Mouse (Mus musculus) brain, embryonic 14.5 days (tissue): ENCODE data around the gene Ipo9. TPM values are rescaled to one million over a fixed set of nuclear protein-coding genes. Genes with fewer than 3 reads are reported as not detected.

Source experiments
- DNase-seq: peaks from one replicate; pipeline ENCODE4 v3.0.0-alpha.2; 2011; ENCODE audit warnings: low read depth
- CTCF ChIP-seq: fragments of 200-500 bp; IDR thresholded peaks from 2 replicates; pipeline ENCODE4 v1.5.1; 2012; ENCODE audit warnings: inconsistent platforms, mild to moderate bottlenecking, moderate library complexity, borderline replicate concordance; ENCODE audit not compliant: insufficient read depth, insufficient read length; ENCODE audit errors: extremely low read depth
- POLR2A ChIP-seq: fragments of 200-500 bp; IDR thresholded peaks from 2 replicates; pipeline ENCODE4 v1.6.1; 2012; ENCODE audit warnings: mild to moderate bottlenecking, inconsistent platforms, borderline replicate concordance; ENCODE audit not compliant: poor library complexity, insufficient read depth, insufficient read length, severe bottlenecking; ENCODE audit errors: extremely low read depth
- polyA plus RNA-seq: library from polyadenylated mRNA; depleted of rRNA; stranded (reverse); fragments of >200 nt; gene quantifications from 2 replicates; pipeline ENCODE4 v1.2.3, GENCODE M21; 2012

The Ipo9 gene
- polyA plus RNA-seq, 1 experiment, result 185 TPM

DNA sequence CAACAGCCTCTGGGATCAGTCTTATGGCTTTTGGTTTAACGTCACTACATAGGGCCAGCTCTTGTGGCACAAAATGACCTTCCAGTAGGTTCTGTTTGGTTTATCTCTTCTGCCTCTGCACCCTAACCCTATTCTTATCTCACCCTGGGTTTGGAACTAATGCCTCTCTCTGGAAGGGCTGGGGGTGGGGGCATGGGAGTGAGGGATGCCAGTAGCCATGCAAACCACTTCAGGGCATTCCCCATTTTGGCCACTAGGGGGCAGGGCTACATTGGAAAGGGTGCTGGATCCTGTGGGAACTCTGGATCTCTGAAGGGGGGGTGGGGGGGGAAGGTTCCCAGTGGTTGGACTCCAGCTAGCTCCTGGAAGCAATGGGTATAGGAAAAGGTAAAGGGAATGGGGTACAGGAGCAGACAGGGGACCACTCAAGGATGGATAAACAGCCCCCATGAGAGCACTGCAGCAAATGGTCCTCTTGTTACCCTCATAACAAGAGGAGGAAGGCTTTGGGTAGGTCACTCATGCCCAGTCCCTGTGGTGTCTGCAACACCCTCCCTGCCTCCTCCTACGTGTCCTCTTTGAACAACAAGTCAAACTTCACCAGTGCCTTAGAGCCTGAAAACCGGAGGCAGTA is 30.9 kb upstream of the Ipo9 start:
- DNase-seq, result peak; percentile 52
- no peak for TF ChIP-seq POLR2A
- TF ChIP-seq CTCF, result peak; percentile 76

DNA sequence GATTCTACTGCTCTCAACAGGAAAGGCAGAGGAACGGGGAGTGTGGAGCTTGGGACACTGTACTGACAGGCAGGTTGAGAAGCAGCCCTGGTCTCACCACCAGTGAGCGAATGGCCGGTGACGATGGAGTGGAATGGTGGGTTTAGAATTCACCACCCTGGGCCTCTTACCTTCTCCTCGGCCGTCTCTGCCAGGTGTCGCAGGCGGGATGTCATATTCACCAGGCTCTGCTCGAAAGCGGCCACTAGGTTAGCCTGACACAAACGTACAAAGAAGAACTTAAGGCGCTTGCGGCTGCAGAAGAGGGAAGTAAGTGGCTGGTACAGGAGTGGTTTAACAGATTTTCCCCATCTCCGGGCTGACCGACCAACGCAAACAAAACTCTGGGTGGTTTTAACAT is 30.2 kb upstream of the Ipo9 start:
- TF ChIP-seq POLR2A, result no peak
- no peak for TF ChIP-seq CTCF
- DNase-seq, result no peak

- TF ChIP-seq POLR2A (no peak), CTCF (no peak)
- no peak for DNase-seq
Measured at GRCm38 (mm10) chr1:135457860-135458259, 27.6 kb upstream of the Ipo9 start.

GRCm38 (mm10) chr1:135452259-135452658 is 22.0 kb upstream of the Ipo9 start:
- TF ChIP-seq CTCF, result peak; percentile 55; the same call in 1 of the 2 replicates
- TF ChIP-seq POLR2A, result no peak
- peak; percentile 45 for DNase-seq

DNA sequence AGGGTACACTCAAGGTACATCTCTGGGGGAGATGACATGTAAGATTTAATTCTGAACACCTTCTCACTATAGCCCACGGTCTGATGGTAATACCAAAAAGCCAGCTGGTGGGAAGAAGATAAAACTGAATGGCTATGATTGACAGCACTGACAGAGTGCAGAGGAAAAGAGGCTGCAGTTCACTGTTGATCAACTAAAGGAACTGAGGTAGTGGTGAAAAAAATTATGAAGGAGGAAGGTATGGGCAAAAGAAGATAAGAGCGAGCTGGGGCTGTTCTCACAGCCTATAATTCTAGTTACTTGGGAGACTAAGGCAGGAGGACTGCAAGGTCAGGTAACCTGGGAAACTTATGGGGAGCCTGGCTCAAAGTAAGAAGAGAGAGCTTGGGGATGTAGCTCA is 21.1 kb upstream of the Ipo9 start:
- no peak for DNase-seq
- TF ChIP-seq CTCF (no peak), POLR2A (no peak)

DNA sequence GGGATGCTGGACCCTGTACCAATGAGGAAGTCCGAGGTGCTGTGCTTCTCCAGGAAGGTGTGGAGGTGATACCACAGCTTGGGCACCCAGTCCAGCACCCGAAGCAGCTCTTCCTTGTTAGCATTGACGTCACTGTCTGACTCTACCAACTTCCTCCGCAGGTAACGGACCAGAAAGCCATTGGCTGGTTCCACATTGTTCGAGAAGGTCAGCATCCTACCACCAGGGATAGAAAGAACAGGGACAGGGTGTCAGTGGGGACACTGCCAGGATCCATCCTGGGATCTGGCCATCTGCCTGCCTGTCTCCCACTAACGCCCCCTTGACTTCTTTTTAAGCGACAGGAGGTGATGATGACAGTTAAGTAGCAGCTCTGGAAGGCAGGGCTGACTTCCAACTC is 19.6 kb upstream of the Ipo9 start:
- DNase-seq, result no peak
- TF ChIP-seq POLR2A (no peak), CTCF (no peak)

DNA sequence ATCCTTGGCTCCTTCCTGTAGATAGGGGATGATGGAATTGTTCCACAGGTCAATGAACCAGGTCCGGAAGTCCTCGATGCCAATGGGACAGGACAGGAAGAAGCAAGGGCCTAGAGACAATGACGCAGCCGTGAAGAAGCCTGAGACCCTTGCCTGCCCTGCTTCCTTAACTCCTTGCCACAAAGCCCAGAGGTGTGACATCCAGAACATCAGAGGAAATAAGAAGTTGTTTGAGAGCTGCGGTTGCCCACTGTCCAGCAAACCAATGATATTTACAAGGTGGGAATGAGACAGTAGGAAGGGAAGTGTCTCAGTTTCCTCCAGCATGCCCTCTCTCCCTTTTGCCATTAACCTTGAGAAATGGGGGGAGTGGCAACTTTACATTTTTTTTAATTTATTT is 18.6 kb upstream of the Ipo9 start:
- no peak for TF ChIP-seq POLR2A
- no peak for TF ChIP-seq CTCF
- no peak for DNase-seq

DNA sequence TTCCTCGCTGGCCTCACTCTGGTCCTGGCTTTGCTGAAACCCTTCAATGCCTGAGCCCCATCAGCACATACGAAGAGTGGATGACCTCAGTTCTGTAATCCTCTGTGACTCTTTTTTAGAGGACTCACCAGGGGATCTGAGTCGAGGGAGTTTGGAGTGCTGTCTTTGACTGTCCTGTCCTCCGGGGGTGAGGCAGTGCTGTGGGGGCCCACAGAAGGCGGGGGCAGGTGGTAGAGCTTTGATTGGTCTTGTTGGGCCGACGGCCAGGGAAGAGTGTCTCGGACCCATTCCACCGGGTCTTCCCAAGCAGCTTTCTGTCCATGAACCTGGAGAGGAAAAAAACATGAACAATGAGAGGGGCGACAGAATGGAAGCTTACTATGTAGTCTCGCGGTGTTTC is 13.2 kb upstream of the Ipo9 start:
- no peak for TF ChIP-seq CTCF
- TF ChIP-seq POLR2A, result no peak
- no peak for DNase-seq

- no peak for TF ChIP-seq POLR2A
Measured at GRCm38 (mm10) chr1:135441861-135442260, 11.6 kb upstream of the Ipo9 start.

GRCm38 (mm10) chr1:135440986-135441385 is 10.7 kb upstream of the Ipo9 start:
- no peak for TF ChIP-seq POLR2A
- DNase-seq, result no peak

More at GRCm38 (mm10) chr1:135441861-135442260, 11.6 kb upstream of the Ipo9 start:
- no peak for DNase-seq

GRCm38 (mm10) chr1:135438801-135439200 is 8.5 kb upstream of the Ipo9 start:
- TF ChIP-seq POLR2A (no peak), CTCF (no peak)
- no peak for DNase-seq

DNA sequence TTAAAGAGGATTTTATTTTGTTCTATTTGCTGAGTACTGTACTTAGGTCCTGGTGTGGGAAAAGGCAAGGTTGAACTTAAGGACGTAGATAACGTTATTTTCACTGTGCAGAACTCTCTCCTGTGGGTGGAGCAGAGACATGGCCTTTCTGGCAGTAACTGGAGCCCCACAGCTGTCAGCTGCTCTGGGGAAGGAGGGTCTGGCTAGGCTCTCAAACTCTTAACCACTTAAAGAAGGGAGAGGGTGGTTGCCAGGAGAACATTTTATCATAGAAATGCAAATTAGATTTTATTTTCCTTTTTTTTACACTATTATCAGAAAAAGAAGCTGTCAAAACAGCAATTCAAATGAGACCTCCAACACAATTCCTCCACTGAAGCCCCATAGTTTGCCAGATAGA is 5.5 kb upstream of the Ipo9 start:
- no peak for TF ChIP-seq CTCF
- no peak for TF ChIP-seq POLR2A
- DNase-seq, result peak; percentile 68
